11 mouse cellular contexts compared by ENCODE assay signal in genomic region chr16:31407872-31408271, GRCm38 (mm10).
"Had no signal": no experiment of that assay in that cellular context is flagged by ENCODE, and none has a peak within 500 bp of the region (broad histone marks: within the 10 kb centered on the region; RNA-seq: fewer than 3 reads in every experiment).

No protein-coding gene starts in this region.

- H3K9ac ChIP-seq: limb, embryonic 12.5 days; liver, embryonic 13.5 days; midbrain, embryonic 13.5 days had no signal

- H3K36me3 ChIP-seq: limb, embryonic 12.5 days; liver, embryonic 13.5 days; midbrain, embryonic 13.5 days had no signal

- H3K27me3 ChIP-seq: liver, embryonic 13.5 days; midbrain, embryonic 13.5 days had no signal

- H3K9me3 ChIP-seq: limb, embryonic 12.5 days; liver, embryonic 13.5 days; midbrain, embryonic 13.5 days had no signal

- DNase-seq: layer of hippocampus, postnatal 36 days; liver; liver, embryonic 13.5 days; lung, adult 18-20 months; right cerebral cortex, postnatal 14 days; thymus, adult 2 months; thymus, postnatal 25 days had no signal

- ATAC-seq: inflammation-experienced regulatory T-cells, adult 6 months; intestine, postnatal 0 days; midbrain, embryonic 13.5 days had no signal

- H3K4me2 ChIP-seq: limb, embryonic 12.5 days; liver, embryonic 13.5 days; midbrain, embryonic 13.5 days had no signal

- H3K4me1 ChIP-seq: limb, embryonic 12.5 days; midbrain, embryonic 13.5 days had no signal

- H3K27ac ChIP-seq: limb, embryonic 12.5 days; liver, embryonic 13.5 days; midbrain, embryonic 13.5 days had no signal

- H3K4me3 ChIP-seq: limb, embryonic 12.5 days; liver, embryonic 13.5 days; midbrain, embryonic 13.5 days had no signal
